Mouse (Mus musculus) stomach, embryonic 14.5 days (tissue): ENCODE data around the gene B3gnt3. TPM values are rescaled to one million over a fixed set of nuclear protein-coding genes. Genes with fewer than 3 reads are reported as not detected.

Experiments used
- ATAC-seq: fragments of 200-750 bp; cut with Nextera tagmentation; 2 replicates; pipeline ENCODE4 v1.8.0; 2017; ENCODE audit warnings: low read depth, moderate TSS enrichment; ENCODE audit not compliant: insufficient number of reproducible peaks, insufficient read depth, low FRiP score
- H3K27ac ChIP-seq: fragments of 300-500 bp; sonication (generic); 2 replicates; pipeline ENCODE4 v1.5.1; 2014; ENCODE audit warnings: mild to moderate bottlenecking, low read length, moderate library complexity, mixed read lengths
- H3K27me3 ChIP-seq: fragments of 300-500 bp; sonication (generic); 2 replicates; pipeline ENCODE4 v1.6.1; 2014; ENCODE audit warnings: low read length, control low read depth, mixed read lengths; ENCODE audit not compliant: control insufficient read depth, insufficient read depth
- H3K36me3 ChIP-seq: fragments of 300-500 bp; sonication (generic); 2 replicates; pipeline ENCODE4 v1.6.1; 2014; ENCODE audit warnings: mild to moderate bottlenecking, control low read depth, low read length, moderate library complexity, mixed read lengths; ENCODE audit not compliant: control insufficient read depth, insufficient read depth
- H3K4me1 ChIP-seq: fragments of 300-500 bp; sonication (generic); 2 replicates; pipeline ENCODE4 v1.6.1; 2014; ENCODE audit warnings: low read length, control low read depth, mixed read lengths; ENCODE audit not compliant: control insufficient read depth, insufficient read depth
- H3K4me2 ChIP-seq: fragments of 300-500 bp; sonication (generic); replicated peaks from 2 replicates; pipeline ENCODE4 v1.6.1; 2014; ENCODE audit warnings: low read depth, low read length, control low read depth
- H3K4me3 ChIP-seq: fragments of 300-500 bp; sonication (generic); 2 replicates; pipeline ENCODE4 v1.5.1; 2014; ENCODE audit warnings: low read depth, low read length, control low read depth
- H3K9ac ChIP-seq: fragments of 300-500 bp; sonication (generic); replicated peaks from 2 replicates; pipeline ENCODE4 v1.6.1; 2014; ENCODE audit warnings: low read depth, mild to moderate bottlenecking, control low read depth, low read length, moderate library complexity, mixed read lengths
- H3K9me3 ChIP-seq: fragments of 300-500 bp; sonication (generic); 2 replicates; pipeline ENCODE4 v1.6.1; 2016; ENCODE audit warnings: low read depth, low read length, control low read depth; ENCODE audit not compliant: control insufficient read depth
- WGBS: fragments of 180-500 bp; shearing (Covaris S2); extraction: QIAGEN DNeasy Blood & Tissue Kit; methylation state at CpG from one replicate; pipeline ENCODE4 v1.1.7; 2014; 5-methylcytosine and 5-hydroxymethylcytosine counted together
- polyA plus RNA-seq: library from polyadenylated mRNA; unstranded; fragments of >200 nt; fragmentation: Nextera tagmentation; extraction: Ambion mirVana; gene quantifications from 2 replicates; pipeline ENCODE4 v1.2.1, GENCODE M21; 2014

Gene B3gnt3
- polyA plus RNA-seq, 1 experiment from 2014 or later = 5.4 TPM

DNA sequence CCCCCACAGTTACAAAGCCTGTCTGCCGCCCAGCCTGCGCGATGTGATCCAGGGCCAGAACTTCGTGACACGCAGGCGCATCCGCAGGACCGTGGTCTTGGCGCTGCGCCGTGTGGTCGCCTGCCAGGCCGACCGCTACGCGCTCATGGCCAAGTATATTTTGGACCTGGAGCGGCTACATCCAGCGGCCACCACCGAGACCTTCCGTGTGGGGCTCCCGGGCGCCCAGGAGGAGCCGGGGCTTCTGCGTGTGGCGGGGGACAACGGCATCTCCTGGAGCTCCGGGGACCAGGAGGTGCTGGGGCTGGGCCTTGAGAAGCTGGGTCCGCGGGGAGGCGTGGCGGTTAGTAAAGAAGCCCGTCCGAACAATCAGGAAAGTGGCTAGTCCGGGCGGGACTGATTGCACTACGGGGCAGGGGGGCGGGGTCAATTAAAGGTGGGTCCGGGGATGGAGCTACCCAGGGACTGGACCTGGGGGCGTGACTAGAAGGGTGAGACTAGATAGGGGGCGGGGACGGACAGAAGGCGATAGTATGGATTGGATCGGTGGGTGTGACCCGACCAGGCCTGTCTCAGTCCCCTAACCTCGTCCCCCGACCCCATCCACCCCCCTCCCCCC, 21.9 kb downstream of the B3gnt3 start:
- WGBS = 7% methylated on average over 45 of the region's 46 CpGs
- H3K4me3 ChIP-seq = peak overlapping the region; percentile 20
- H3K36me3 ChIP-seq = no peaks in the 10 kb centered on the region
- H3K9me3 ChIP-seq = no peaks in the 10 kb centered on the region
- 0 out of 2 replicates have a peak, but pooled peaks cover 10% of the 10 kb centered on the region for H3K4me1 ChIP-seq
- no peak overlapping the region for H3K27ac ChIP-seq
- no peak for ATAC-seq
- peaks cover 62% of the 10 kb centered on the region for H3K27me3 ChIP-seq
- no peak overlapping the region for H3K9ac ChIP-seq
- H3K4me2 ChIP-seq = peak overlapping the region; percentile 50

DNA sequence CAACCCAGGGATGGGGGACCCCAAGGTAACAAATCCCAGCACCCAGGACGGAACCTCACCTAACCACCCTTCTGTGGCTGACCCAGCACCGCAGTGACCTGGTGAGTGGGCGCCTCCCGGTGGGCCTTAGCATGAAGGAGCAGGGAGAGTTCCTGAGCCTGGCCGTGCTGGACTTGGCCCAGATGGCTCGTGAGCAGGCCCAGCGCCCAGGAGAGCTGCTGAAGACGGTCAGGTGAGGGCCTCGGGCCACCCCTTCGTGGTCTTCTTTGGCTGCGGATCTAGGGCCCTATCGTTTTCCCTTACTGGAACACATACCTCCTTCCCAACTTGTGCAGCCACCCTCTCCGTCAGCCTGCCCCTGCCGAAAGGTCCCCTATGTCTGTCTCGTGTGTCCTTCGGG, 22.5 kb downstream of the B3gnt3 start:
- Histone ChIP-seq H3K4me3 (peak overlapping the region; percentile 20; the same call in 1 of the 2 replicates), H3K4me2 (peak overlapping the region; percentile 50), H3K36me3 (no peaks in the 10 kb centered on the region), H3K27ac (no peak overlapping the region), H3K4me1 (0 out of 2 replicates have a peak, but pooled peaks cover 10% of the 10 kb centered on the region), H3K9ac (no peak overlapping the region), H3K9me3 (no peaks in the 10 kb centered on the region), H3K27me3 (peaks cover 56% of the 10 kb centered on the region)
- WGBS = 18% methylated on average over 16 of the region's 16 CpGs
- no peak for ATAC-seq

DNA sequence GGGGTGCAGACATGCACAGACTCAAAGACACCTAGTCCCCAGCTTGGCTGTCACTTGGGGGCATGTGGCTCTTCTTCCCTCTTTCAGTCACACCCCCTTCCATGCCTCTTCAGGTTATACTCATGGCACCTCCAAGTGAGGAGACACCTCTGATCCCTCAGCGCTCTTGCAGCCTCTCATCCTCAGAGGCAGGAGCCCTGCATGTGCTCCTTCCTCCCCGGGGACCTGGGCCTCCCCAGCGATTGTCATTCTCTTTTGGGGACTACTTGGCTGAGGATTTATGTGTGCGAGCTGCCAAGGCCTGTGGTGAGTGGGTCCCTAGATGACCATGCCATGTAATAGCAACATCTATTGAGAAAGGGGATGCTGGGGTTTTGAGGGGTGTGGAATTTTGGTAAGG, 23.4 kb downstream of the B3gnt3 start:
- 0 out of 2 replicates have a peak, but pooled peaks cover 10% of the 10 kb centered on the region for H3K4me1 ChIP-seq
- H3K4me3 ChIP-seq = no peak overlapping the region
- no peaks in the 10 kb centered on the region for H3K9me3 ChIP-seq
- no peak overlapping the region for H3K4me2 ChIP-seq
- no peak overlapping the region for H3K27ac ChIP-seq
- ATAC-seq = no peak
- H3K27me3 ChIP-seq = peaks cover 47% of the 10 kb centered on the region
- WGBS = 72% methylated on average over 4 of the region's 4 CpGs
- no peaks in the 10 kb centered on the region for H3K36me3 ChIP-seq
- no peak overlapping the region for H3K9ac ChIP-seq

DNA sequence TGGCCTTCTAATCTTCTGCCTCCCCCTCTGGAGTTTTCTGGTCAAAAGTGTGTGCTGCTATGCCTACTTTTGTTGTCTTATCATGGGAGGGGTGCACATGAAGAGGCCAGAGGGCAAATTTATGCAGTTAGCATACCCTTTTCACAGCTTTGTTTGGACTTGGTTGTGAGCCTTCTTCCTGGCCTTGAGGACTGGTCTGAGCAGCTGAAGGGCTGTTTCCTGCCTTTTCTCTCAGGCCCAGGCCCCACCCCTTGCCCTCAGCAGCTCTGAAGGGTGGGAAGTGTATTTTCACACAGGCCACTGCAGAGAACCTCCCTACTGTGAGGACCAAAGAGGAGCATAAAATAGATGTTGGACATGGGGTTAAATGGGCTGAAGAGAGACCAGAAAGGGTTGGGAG, 24.0 kb downstream of the B3gnt3 start:
- H3K9me3 ChIP-seq = no peaks in the 10 kb centered on the region
- no peak overlapping the region for H3K4me2 ChIP-seq
- peaks cover 40% of the 10 kb centered on the region for H3K27me3 ChIP-seq
- 0 out of 2 replicates have a peak, but pooled peaks cover 10% of the 10 kb centered on the region for H3K4me1 ChIP-seq
- ATAC-seq = no peak
- H3K4me3 ChIP-seq = no peak overlapping the region
- H3K27ac ChIP-seq = no peak overlapping the region
- H3K9ac ChIP-seq = no peak overlapping the region
- no peaks in the 10 kb centered on the region for H3K36me3 ChIP-seq

DNA sequence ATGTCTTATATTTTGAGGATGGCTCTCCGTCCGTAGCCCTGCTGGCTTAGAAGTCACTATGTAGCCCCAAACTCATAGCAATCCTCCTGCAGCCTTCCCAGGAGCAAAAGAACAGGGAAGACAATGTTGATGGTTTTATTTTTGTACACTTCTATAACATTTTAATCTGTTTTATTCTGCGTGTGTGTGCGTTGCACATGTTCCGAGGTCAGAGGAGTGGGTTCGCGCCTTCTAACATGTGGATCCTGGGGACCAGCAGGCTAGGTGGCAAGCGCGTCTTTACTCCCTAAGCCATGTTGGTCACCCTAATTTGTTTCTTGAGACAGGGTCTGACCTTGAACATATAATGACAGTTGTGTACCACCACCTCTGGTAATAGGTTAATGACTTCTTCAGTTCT, 24.8 kb downstream of the B3gnt3 start:
- WGBS = 57% methylated on average over 9 of the region's 9 CpGs

DNA sequence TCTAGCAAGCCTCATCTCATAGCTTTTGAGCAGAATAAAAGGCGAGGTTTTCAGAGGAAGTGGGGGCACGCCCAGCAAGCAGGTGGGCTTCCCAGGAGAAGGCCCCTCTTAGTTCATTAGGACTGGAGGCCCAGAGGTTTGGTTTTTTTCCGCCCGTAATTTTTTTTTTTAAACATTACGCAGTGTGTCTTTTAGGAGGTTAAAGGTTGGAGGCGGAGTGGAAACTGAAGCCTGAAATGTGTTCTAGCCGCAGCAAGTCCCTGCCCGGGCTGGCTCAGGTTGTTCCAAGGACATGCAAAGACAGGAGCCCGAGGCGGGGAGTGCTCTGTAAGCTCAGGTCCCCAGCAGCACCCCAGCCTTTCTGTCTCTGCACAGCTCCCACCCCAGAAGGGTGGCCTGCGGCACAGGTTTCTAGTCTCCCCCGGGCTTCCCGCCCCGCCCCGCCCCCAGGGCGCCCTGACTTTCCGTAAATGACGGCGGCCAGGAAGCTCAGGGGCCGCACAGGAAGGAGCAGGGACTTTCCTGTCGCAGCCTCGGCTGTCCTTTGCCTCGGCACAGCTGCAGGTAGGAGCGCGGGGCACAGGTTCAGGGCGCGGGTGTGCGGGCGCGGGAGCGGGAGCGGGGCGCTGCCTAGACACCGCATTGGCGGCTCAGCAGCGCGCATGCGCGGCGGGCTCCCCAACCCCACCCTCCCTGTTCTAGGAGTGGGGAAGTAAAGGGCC, 25.4 kb downstream of the B3gnt3 start, which contains the start of gene Jak3:
Jak3 (plus strand) TSS at position 277 of the 722 bp plus-strand sequence.
- peak; percentile 42; the same call in 1 of the 2 replicates for ATAC-seq
- peaks cover 27% of the 10 kb centered on the region for H3K27me3 ChIP-seq
- peak within 1 kb of the TSS; percentile 54 for H3K9ac ChIP-seq
- peak within 1 kb of the TSS; percentile 65 for H3K4me2 ChIP-seq
- H3K4me3 ChIP-seq = peak within 1 kb of the TSS; percentile 58
- 2% methylated on average over 40 of the region's 40 CpGs for WGBS
- peaks cover 12% of the 10 kb centered on the region; the same call in 1 of the 2 replicates for H3K4me1 ChIP-seq
- no peaks in the 10 kb centered on the region for H3K36me3 ChIP-seq
- H3K9me3 ChIP-seq = no peaks in the 10 kb centered on the region
- peak within 1 kb of the TSS; percentile 75; the same call in 1 of the 2 replicates for H3K27ac ChIP-seq

More for the DNA sequence above, 24.8 kb downstream of the B3gnt3 start:
- Histone ChIP-seq H3K4me3 (peak overlapping the region; percentile 58), H3K9me3 (no peaks in the 10 kb centered on the region), H3K4me2 (peak overlapping the region; percentile 65), H3K27ac (peak overlapping the region; percentile 75; the same call in 1 of the 2 replicates), H3K4me1 (0 out of 2 replicates have a peak, but pooled peaks cover 10% of the 10 kb centered on the region), H3K9ac (peak overlapping the region; percentile 54; the same call in 1 of the 2 replicates), H3K27me3 (peaks cover 34% of the 10 kb centered on the region), H3K36me3 (no peaks in the 10 kb centered on the region)
- ATAC-seq = no peak

DNA sequence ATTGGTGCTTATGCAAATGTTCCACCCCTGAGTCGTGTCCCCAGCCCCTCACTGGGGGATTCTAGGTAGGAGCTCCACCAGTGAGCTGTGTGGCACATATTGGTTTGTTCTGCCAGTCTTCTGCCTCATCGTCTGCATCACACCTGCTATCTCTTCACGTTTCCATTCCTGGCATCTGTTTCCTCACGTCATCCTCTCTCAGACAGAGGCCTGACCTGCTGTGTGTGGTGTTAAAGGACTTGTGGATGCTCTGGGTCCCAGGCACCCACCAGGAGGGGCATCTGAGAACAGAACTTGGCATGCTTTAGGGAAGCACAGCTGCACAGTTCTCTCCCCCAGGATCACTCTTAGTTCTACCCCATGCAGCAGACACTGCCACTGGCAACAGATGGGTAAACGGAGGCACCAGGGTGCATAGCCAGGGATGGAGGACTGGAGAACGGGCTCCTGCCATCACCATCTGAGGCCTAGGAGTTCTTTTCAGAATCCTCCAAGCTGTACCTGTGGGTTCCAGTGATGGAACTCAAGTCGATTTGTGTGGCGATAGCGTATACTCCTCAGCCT, 26.1 kb downstream of the B3gnt3 start:
- Histone ChIP-seq H3K4me3 (peak overlapping the region; percentile 58), H3K36me3 (no peaks in the 10 kb centered on the region), H3K9ac (no peak overlapping the region), H3K27ac (peak overlapping the region; percentile 75; the same call in 1 of the 2 replicates), H3K4me1 (peaks cover 17% of the 10 kb centered on the region; the same call in 1 of the 2 replicates), H3K27me3 (peaks cover 22% of the 10 kb centered on the region), H3K4me2 (peak overlapping the region; percentile 65), H3K9me3 (no peaks in the 10 kb centered on the region)
- WGBS = 40% methylated on average over 9 of the region's 9 CpGs
- no peak for ATAC-seq

DNA sequence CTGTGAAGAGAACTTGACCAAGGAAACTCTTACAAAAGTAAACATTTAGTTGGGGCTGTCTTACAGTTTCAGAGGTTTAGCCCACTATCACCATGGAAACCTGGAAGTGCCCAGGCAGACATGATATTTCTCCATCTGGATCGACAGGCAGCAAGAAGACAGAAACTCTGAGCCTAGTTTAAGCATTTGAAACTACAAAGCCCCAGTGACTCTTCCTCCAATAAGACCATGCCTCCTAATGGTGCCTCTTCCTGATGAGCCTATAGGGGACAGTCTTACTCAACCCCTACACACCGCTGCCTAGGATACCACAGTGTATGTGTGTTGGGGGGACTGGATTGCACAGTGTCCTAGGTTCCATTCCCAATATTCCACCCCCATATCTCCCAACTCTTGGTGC, 27.5 kb downstream of the B3gnt3 start:
- Histone ChIP-seq H3K4me1 (peaks cover 11% of the 10 kb centered on the region; the same call in 1 of the 2 replicates), H3K4me3 (no peak overlapping the region), H3K27me3 (peaks cover 9% of the 10 kb centered on the region), H3K9me3 (no peaks in the 10 kb centered on the region), H3K9ac (no peak overlapping the region), H3K4me2 (no peak overlapping the region), H3K36me3 (no peaks in the 10 kb centered on the region), H3K27ac (no peak overlapping the region)
- no peak for ATAC-seq
- WGBS = 72% methylated on average over 2 of the region's 2 CpGs
